Mouse (Mus musculus): ENCODE results near the gene Olfr772.
"Not testable (repeated sequence)": the region's sequence is repeated elsewhere in the genome, so short reads cannot be mapped to it uniquely, and the experiment has no call there.

Olfr772 gene

DNA sequence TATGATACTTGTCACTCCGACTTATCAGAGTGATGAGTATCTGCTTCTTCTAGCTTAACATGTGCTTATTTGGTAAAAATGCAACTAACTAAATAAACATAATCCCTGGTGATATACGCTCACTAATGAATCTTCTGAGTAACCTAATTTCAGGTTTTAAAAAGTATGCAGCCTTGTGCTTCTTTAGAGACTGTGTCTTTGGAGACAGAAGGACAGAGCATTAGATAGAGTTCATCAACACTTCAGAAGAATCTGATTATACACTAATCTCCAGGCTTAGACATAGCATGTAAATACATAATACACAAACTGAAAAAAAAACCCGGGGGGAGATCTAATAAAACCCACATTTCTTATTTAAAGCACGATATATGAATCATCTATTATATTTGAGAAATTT, at the start of gene Olfr772:
Gene Olfr772 (minus strand): TSS at position 101 of the 400 bp plus-strand sequence.
- DNase-seq (ENCODE audit: low spot score in 2 of 2) = not testable (repeated sequence)

DNA sequence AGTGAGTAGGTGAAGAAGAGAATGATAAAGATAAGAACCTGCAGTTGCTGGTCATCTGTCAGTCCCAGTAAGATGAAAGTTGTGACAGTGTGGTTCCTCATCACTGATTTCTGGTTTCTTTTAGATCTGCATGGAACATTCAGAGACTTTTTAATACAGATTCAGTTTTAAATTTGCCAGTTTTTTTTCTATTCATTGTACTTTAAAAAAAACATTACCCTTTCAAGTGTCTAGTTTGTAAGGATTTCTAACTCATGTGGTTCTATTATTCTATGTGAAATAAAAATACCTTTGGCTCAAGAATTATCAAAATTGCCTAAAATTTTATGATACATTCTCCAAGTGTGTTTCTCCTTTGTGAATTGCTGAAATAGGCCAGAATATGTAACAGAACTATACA, 9.6 kb upstream of the Olfr772 start, which contains the start of gene Olfr773:
Gene Olfr773 (minus strand): TSS at position 101 of the 400 bp plus-strand sequence.
- not testable (repeated sequence) for DNase-seq (ENCODE audit: low spot score in 2 of 2)

DNA sequence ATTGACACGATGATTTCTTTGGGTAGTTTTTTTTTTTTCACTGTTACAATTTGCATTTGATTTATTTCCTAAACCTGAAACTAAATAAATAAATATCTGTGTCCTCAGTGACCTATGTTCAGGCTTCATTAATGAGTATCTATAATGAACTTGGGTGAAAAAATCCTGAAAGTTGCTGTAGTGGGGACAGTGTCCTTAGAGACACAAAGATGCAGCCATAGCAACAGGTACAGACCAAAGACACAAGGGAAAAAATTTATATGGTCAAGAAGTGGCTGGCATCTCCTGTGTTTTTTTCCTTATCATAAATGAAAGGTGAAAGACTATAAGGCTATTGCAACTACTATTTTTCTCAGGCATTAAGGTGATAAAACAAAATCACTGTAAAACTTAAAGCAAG, 13.1 kb downstream of the Olfr772 start, which contains the start of gene Olfr771:
Gene Olfr771 (minus strand): TSS at position 101 of the 400 bp plus-strand sequence.
- DNase-seq (ENCODE audit: low spot score in 2 of 2) = no peak

DNA sequence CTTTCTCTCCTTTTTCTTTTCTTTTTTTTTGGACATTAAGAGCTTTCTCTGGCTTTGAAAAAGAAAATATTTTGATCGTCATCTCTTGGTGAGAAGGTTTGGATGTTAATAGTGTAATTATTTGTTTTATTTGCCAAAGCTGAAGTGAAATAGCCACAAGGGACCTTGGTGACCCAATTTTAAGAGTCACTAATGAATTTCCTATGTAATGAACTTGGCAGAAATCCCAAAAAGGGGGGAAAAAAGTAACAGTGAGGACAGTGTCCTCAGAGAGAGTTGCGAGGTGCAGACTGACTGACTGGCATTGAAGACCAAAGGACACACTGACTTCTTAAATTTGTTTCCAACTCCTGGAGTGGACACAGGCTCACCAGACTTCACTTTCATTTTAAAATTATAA, 38.8 kb downstream of the Olfr772 start, which contains the start of gene Olfr770:
Gene Olfr770 (minus strand): TSS at position 101 of the 400 bp plus-strand sequence.
- no peak for DNase-seq (ENCODE audit: low spot score in 2 of 2)

All from spleen, postnatal 14 days (tissue).